Mouse (Mus musculus): Measurements from ENCODE around the gene Dhtkd1.
A peak's percentile ranks its signal among the peaks of the same experiment; 100 is the strongest.
"Not testable (repeated sequence)": the region's sequence is repeated elsewhere in the genome, so short reads cannot be mapped to it uniquely, and the experiment has no call there.

The Dhtkd1 gene

DNA sequence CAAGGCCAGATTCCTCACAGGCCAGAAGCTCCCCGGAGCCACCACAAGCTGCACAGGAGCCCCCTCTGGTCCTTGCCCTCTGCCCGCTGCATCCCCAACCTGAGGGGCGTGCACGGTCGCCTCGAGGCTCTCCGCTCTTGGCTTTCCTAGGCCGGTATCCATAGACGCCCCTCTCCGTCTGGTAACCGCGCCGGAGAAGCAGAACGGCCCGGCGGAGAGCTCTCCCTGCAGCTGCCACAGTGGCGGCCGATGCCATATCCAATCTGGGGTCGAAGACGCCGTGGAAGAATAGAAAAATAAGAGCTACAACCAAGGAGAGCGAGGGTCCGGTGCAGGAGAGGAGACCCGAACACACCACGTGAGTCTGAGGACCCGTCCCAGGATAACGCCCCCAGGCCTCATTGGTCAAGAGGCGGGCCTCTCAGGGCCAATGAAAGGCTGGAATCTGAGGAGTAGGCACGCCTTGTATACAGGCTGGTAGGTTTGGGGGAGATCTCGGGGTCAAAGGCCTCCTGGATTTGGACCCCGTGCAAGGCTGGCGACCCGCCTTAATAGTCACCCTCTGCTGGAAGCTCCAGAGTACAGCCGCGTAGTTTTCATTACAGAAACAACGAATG, at the start of gene Dhtkd1:
Dhtkd1 (minus strand) TSS at position 377 of the 617 bp plus-strand sequence.
- DNase-seq (ENCODE audit: low spot score in 2 of 2): peak; percentile 57 to 79

DNA sequence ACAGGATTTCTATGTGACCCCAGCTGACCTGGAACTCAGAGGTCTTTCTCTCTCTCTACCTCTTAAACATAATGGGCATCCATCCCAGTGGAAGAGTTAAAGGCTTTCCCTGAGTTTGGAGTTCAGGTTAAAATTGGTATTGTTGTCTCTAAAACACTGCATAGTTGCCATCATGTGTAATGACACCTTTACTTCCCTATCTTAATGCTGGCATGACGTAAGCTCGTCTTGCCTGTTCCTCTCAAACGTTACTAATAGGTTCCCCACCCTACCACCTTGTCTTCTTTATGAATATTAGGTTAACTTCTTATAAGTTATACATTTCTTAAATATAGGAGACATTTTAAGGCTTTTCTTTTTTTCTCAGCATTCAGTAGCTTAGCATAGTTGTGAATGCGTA, 34.9 kb upstream of the Dhtkd1 start:
- DNase-seq (ENCODE audit: low spot score in 2 of 2): no peak

DNA sequence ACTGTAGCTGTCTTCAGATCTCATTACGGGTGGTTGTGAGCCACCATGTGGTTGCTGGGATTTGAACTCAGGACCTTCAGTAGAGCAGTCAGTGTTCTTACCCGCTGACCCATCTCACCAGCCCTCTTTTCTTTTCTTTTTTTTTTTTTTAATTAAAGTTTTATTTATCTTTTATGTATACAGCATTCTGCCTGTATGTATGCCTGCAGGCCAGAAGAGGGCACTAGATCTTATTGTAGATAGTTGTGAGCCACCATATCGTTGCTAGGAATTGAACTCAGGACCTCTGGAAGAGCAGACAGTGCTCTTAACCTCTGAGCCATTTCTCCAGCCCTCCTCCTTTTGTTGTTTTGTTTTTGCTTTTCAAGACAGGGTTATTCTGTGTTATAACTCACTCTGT, 28.0 kb upstream of the Dhtkd1 start:
- not testable (repeated sequence) for DNase-seq (ENCODE audit: low spot score in 2 of 2)

DNA sequence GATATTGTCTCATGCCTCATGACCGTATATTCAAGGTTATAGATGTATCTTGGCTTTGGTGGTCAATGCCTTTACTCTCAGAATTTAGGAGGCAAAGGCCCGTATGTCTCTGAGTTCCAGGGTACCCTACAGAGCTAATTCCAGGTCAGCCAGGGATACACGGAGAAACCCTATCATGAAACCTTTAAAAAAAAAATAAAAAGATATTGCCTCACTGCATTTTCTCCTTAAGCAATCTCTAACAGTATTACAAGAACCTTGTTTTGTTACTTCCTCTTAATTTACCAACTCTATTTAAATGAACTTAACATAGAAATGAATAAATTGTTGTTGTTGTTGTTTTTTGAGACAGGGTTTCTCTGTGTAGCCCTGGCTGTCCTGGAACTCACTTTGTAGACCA, 23.4 kb upstream of the Dhtkd1 start:
- DNase-seq (ENCODE audit: low spot score in 2 of 2): no peak

DNA sequence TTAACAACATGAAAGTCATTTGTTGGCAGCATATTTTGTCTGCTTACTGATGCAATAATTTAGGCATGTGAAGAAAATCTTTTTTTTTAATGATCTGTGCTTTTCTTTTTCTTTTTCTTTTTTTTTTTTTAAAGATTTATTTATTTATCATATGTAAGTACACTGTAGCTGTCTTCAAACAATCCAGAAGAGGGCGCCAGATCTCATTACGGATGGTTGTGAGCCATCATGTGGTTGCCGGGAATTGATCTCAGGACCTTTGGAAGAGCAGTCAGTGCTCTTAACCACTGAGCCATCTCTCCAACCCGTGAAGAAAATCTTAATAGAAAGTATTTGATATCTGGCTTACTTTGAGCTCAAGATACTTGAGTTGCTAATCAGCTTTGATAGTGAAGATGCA, 21.1 kb upstream of the Dhtkd1 start:
- not testable (repeated sequence) for DNase-seq (ENCODE audit: low spot score in 2 of 2)

DNA sequence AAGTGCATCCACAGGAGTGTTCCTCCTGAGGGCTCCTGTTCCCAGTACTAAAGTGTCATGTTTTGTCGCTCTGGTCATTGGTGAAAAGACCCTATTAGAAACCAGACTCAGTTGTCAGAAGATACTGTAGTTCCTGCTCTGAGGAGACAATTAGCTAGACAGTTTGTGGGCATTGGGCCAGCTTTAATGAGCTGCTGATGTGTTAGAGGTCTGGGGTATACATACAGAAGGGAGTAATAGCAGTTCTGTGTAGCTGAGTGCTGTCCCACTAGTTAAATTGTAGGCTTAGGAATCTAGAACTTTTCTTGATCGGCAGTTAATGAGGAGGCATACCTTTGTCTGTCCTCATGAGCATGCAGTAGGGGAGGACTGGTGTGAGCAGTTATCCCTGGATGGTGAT, 19.7 kb upstream of the Dhtkd1 start:
- DNase-seq (ENCODE audit: low spot score in 2 of 2): no peak

DNA sequence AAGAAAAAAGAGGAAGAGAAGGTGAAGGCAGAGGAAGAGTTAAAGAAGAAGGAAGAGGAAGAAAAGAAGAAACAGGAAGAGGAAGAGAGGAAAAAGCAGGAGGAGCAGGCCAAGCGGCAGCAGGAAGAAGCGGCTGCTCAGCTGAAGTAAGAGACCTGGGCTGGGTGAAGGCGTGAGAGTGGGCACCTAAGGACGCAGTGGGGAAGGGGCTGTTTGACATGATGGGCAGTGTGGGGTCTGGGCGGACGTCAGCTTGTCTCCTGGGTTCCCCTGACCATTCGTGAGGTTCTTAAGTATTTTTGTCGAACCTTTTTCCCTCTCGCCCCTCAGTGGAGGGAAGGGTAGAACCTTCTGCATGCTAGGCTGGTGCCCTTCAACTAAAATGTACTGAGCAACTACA, 15.1 kb upstream of the Dhtkd1 start:
- DNase-seq (ENCODE audit: low spot score in 2 of 2): no peak

DNA sequence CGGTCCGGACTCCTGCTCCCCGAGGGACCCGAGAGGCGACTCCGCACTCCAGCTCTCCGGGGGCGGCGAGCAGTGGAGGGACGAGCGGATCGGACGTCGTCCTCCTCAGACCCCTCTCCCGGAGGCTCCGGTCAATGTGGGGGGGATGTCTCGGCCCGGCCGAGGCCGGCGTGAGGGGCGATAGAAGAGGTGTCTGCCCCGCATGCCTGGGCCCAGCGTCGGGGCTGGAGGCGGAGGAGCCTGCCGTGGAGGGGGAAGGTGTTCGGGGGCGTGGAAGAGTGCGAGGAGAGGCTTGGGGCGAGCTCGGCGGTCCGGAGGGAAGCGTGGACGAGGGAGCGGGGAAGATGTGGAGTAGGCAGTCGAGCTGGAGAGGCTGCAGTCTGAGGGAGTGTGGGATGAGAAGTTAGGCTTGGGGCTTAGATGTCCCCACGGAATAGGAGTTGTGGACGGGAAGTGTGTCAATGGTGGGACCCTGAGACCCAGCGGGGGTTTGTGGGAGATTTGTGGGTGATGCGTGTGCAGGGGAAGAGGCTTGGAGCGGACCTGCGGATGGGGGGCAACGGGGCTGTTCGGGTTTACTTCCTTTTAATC, 9.1 kb upstream of the Dhtkd1 start:
- DNase-seq (ENCODE audit: low spot score in 2 of 2): no peak

DNA sequence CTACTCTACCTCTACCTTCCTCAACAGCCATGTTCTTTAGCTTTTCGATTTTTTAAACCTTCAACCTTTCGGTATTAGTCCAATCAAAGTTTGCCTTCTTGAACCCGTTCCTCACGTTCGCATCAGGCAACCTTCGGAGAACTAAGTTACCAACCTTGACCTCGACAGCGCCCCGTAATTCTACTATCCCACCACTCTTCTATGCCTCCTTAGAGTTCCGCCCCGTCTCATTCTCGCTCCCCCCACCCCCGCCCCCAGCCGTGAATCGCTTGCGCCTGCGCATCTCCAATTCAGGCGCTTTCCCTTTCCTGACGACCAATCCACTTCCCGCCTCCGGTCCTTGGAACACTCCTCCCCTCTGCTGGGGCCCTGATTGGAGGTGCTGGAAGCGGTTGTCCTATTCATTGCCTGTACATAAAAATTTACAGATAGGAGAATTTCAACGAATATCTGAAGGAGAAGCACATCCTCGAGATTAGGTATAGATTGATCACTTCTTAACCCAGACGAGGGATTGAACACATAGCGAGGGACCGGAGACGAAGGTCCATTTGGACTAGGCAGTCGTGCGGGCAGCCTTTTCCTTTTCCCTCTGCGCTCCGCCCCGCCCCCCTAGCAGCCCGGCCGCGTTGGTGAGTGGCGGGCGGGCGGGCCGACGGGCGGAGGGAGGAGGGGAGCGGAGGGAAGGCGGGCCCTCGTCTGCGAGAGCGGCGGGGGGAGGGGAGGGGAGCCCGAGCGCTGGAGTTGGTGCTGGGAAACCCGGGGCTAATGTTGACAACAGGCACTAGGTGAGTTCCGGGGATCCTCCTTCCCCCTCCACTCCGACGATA, 8.4 kb upstream of the Dhtkd1 start, which contains the start of gene Upf2:
Upf2 (plus strand) TSS at position 704 of the 830 bp plus-strand sequence.
- DNase-seq (ENCODE audit: low spot score in 2 of 2): peak; percentile 91 to 94

DNA sequence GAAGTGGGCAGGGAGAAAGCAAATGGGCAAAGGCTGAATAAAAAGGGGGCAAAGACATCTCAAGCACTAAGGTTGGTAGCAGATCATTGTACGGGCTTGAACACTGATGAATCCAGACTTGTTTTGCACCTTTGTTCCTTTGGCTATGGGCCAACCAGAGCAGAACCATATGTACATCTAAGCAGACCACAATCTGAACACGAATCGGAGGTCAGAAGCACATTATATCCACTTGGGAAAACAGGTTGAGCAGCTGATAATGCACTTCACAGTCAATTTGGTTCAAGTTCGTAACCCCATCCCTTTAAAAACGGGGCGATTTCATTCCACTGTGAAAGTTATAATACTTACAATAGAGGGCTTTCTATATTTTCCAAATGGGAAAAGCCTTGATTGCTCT, 7.7 kb upstream of the Dhtkd1 start:
- DNase-seq (ENCODE audit: low spot score in 2 of 2): peak in 1 of 2 experiments; percentile 13

DNA sequence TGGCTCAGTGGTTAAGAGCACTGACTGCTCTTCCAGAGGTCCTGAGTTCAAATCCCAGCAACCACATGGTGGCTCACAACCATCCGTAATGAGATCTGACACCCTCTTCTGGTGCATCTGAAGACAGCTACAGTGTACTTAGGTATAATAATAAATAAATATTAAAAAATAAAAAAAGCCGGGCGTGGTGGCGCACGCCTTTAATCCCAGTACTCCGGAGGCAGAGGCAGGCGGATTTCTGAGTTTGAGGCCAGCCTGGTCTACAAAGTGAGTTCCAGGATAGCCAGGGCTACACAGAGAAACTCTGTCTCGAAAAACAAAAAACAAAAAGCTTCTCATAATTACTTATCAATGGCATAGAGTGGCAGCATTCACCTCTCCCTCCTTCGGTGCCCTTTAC, 7.2 kb upstream of the Dhtkd1 start:
- not testable (repeated sequence) for DNase-seq (ENCODE audit: low spot score in 2 of 2)

DNA sequence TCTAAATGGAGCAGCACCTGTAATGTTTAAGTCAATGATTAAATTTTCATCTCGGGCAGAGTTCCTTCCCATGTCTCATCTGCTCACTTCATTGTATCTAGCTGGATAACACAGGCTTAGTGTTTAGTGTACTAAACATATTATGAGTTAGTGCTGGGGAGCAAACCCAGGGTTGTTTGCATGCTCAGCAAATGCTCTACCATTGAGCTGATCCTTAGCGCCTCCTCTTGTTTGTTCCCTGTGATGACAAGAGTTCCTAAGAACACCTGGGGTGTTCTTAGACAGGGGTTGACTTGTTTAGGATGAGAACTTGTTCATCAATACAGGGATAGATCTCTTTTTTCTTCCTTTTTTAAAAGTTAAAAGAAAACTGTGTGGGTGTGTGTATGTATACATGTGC, 6.4 kb upstream of the Dhtkd1 start:
- DNase-seq (ENCODE audit: low spot score in 2 of 2): no peak

DNA sequence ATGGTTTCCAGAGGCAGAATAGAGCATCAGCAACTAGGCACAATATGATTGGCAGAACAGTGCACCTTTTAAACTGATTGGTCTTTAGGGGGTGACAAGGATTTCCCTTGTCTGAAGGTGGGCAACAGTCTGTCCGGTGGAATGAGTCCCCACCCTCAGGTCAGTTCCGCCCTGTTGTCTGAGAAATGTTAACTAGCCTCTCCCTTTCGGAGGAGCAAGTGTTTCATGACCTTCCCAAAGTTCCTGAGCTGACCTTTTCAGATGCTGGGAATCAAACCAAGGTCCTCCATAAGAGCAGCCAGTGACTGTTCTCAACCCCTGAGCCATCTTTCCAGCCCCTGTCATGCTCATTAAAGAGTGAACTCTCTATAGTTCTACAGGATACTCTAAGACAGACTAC, 4.3 kb upstream of the Dhtkd1 start:
- no peak for DNase-seq (ENCODE audit: low spot score in 2 of 2)

DNA sequence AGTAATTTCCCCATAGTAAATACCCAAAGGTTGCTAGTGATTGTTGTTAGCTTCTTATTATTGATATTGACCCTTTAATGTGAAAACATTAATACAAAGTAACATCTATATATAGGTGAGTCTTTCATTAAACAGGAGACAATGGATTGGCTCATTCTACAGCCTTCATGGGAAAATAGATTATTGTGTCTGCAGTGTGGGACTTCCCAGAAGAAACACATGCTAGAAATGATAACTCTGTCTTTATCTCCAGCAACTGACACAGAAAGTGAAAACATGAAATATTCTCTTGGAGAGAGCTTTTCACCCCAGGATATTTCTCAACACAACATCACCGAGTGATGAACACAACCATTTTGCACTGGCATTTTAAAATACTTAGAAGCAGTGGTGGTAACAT, 3.0 kb upstream of the Dhtkd1 start:
- no peak for DNase-seq (ENCODE audit: low spot score in 2 of 2)

DNA sequence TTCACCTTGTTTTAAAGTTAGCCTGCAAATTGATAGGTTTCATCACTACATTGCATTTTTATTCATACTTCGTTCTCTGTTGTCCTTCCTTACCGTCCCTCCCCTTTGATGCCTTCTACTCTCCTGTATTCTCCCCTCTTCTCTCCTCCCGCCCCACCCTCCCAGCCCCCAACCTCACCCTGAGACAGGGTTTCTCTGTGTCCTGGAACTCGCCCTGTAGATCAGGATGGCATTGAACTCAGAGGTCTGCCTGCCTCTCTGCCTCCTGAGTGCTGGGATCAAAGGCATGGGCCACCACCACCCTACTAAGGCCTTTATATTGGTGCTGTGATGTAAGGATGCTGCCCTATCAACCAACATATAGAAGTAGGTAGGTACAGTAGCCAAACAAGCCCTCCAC, 479 bp upstream of the Dhtkd1 start:
- no peak for DNase-seq (ENCODE audit: low spot score in 2 of 2)

DNA sequence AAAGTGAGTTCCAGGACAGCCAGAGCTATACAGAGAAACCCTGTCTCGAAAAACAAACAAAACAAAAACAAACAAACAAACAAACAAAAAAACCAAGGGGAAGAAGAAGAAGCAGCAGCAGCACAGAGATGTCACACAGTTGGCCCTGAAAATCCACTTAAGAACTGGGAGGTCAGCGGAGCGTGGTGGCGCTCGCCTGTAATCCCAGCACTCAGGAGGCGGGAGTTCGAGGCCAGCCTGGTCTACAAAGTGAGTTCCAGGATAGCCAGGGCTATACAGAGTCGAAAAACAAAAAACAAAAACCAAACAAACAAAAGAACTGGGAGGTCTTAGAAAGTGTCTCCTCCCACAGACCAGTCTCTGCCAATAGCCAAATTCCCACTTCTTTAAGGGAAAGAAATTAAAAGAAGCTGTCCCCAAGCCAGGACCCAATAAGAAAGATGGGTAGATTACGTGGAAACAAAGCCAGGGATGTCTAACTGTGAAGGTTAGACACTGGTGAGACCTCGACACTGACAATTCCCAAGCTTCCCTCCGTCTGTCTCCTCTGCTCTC, 654 bp downstream of the Dhtkd1 start:
- DNase-seq (ENCODE audit: low spot score in 2 of 2): no peak

DNA sequence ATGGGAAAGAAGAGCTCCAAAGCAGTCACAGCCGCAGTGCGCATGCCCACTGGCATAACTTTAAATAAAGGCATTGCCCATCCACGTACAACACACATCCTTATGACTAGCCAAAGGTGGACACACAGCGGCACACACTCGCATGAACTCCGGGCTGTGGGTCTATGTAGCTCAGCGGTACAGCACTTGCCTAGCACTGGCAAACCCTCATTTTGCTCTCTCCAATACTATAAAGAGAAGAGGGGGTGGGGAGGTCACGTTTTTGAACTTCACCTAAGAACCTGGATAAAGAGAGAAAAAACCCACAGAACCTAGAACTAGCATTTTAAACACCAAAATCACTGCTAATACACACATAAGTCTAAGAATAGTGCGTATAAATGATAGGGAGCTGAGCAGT, 1.7 kb downstream of the Dhtkd1 start:
- peak; percentile 15 to 31 for DNase-seq (ENCODE audit: low spot score in 2 of 2)

DNA sequence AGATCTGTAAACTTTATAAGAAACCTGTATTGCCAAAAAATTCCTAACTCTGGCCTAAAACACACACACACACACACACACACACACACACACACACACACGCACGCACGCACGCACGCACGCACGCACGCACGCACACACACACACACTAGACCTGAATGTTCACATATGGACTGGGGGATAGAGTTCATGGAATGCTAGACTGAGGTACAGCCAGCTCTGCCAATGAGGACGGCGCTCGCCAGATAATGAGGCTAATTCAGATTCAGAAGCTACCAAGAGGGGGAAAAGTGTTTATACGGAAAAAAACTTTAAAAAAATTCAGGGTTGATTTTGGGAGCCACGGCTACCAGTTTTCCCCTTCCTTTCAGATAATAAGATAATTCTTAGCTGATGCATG, 2.7 kb downstream of the Dhtkd1 start:
- no peak for DNase-seq (ENCODE audit: low spot score in 2 of 2)

DNA sequence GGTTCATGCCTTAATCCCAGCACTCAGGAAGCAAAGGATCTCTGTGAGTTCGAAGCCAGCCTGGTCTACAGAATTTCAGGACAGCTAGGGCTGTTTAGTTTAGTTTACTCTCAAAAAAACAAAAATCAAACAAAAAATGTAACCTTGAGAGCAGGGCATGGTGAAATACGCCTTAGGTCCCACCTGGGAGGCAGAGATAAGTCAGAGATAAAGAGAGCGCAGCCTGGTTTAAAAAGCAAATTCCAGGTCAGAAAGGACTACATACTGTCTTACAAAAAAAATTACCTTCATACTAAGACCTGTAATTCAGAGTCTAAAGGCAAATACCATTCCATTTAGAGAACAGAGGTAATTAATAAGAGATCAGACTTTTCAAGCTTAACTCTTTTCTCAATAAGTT, 3.3 kb downstream of the Dhtkd1 start:
- DNase-seq (ENCODE audit: low spot score in 2 of 2): no peak

DNA sequence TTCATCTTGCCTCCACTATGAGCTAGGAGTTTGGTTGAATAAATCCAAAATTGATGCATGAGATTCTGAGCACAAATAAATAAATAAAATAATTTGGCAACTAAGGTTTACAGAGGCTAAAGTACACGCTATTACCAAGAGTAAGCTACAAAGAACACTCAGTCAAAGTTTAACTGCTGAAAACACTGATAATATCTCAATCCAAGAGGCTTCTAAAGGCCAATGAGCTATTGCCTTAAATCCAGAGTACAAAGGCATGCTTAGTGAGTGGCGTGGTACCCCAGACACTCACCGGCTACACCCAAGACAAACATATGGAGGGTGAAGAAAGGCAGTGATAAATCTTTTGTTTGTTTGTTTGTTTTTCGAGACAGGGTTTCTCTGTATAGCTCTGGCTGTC, 6.0 kb downstream of the Dhtkd1 start:
- DNase-seq (ENCODE audit: low spot score in 2 of 2): no peak

DNA sequence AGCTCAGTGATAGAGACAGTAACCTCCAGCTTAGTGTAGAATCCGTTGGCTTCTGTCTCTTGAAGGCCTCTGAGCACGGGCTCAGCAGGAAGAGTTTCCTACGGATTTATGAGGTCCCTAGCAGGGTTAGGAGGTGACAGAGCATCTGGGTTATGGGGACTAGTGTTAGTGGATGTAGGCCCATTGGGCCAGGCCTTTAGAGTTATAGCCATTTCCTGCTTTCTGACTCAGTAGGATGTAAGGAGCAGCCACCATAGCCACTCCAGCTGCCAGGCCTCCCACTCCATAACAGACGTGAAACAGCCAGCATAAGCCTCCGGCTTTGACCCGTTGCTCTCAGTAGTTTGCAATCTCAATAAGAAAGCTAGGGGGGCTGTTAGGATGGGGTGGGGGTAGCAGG, 6.5 kb downstream of the Dhtkd1 start:
- no peak for DNase-seq (ENCODE audit: low spot score in 2 of 2)

DNA sequence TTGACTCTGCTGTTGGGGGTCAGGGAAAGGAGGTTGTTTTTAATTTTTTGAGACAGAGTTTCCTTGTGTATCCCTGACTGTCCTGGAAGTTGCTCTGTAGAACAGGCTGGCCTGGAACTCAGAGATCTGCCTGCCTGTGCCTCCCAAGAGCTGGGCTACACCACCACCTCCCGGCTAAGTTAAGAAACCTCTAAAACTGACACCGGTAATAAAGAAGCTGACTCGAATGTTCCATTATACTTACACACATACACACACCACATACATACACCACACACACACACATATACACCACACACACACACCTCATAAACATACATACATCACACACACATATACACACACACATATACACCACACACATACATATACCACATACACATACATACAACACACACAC, 7.7 kb downstream of the Dhtkd1 start:
- no peak for DNase-seq (ENCODE audit: low spot score in 2 of 2)

DNA sequence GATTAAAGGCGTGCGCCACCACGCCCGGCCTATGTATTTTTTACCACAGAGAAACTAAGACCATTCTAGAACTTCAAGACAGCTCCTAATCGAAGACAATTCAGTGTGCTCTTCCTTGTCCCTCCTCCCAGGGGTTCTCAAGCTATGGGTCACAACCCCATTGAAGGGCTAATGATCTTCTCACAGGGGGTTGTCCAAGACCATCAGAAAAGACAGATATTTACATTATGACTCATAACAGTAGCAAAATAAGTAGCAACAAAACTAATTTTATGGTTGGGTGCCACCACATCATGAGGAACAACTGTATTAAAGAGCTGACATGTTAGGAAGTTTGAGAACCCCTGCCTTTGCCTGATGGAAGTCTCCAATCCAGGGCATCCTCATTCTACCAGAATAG, 10.7 kb downstream of the Dhtkd1 start:
- DNase-seq (ENCODE audit: low spot score in 2 of 2): no peak
